Mouse (Mus musculus): ENCODE data around the gene N4bp2l1.

- TF ChIP-seq CTCF (IDR thresholded peaks at IDR 0.05; ENCODE audit: control insufficient read depth, insufficient read depth, low read length) = no peak
- TF ChIP-seq POLR2A (IDR thresholded peaks at IDR 0.05; ENCODE audit: borderline replicate concordance, control insufficient read depth, low read depth, low read length) = no peak
Observed at GRCm38 (mm10) chr5:150594649-150595339, 2.2 kb downstream of the N4bp2l1 start.

All from bone marrow, adult 2 months (tissue).